Mouse (Mus musculus) cerebellum, adult 11 months (tissue): ENCODE results near the gene Mt1.

ENCODE experiments used
- DNase-seq: peaks from one replicate; pipeline ENCODE4 v3.0.0; 2022

The Mt1 gene

DNA sequence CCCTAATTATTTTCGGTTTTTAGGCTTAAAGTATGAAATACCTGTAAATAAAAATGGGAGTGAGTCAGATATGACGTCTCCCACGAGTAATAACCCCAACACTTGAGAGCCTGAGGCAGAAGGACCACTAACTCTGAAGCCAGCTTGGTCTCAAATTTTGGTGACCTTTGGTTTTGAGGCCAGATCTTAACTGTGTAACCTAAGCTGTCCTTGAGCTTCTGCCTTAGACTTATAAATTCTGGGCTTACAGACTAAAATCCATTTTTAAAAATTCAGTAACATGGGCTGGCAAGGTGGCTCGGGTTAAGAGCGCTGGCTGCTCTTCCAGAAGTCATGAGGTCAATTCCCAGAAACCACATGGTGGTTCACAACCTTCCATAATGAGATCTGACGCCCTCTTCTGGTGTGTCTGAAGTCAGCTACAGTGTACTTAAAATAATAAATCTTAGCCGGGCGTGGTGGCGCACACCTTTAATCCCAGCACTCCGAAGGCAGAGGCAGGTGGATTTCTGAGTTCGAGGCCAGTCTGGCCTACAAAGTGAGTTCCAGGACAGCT is 5.0 kb upstream of the Mt1 start:
- no peak for DNase-seq

DNA sequence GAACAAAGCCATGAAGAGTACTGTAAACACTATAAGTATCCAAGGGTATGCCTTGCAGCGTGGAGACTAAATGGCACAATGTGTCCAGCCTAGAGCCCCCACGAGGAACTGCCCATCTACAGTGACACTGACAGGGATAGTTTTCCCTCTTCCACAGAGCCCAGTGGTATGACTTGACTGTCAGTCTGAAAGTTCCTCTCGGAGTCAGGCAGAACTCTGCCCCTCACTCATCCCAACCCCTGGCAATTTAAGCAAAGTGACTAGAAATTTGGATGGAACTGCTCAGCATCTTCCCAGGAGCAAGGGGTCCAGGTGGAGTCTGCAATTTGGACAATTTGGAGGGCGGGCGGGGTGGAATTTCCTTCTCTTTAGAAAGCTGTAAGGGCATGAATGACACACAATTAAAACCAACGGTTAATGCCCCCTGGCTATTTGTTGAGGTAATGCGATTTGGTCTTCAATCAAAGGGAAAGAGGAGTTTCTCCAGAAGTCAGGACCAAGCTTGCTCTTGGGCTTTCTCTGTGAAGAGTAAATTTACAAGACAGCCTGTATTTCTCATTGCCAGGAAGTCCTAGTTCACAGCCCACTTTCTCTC is 4.2 kb upstream of the Mt1 start:
- no peak for DNase-seq

DNA sequence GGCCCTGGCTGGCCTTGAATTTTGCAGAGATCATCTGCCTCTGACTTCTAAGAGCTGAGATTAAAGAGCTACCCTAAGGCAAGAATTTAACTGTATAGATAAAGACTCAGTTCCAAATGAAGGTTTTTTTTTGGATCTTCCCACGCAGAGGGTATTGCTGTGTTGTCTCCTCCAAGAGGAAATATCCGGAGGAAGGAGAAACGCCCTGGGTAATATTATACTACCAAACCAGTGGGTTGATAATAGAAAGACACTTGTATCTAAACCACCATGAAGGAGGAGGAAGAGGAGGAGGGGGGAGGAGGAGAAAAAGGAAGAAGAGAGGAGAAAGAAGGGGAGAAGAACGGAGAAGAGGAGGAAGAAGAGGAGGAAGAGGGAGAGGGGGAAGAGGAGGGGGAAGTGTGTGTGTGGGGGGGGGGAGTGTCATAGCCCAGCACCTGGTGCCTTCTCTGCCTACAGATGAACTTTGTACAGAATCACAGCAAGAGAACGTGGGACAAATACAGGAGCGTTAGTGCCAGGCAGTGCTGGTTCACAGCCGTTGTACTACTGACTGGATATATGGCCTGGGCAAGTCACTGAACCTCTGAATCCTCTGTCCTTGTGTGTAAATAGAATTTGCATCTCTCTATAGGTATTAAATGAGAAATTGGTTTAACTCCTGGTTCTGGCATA is 1.0 kb upstream of the Mt1 start:
- DNase-seq: no peak

DNA sequence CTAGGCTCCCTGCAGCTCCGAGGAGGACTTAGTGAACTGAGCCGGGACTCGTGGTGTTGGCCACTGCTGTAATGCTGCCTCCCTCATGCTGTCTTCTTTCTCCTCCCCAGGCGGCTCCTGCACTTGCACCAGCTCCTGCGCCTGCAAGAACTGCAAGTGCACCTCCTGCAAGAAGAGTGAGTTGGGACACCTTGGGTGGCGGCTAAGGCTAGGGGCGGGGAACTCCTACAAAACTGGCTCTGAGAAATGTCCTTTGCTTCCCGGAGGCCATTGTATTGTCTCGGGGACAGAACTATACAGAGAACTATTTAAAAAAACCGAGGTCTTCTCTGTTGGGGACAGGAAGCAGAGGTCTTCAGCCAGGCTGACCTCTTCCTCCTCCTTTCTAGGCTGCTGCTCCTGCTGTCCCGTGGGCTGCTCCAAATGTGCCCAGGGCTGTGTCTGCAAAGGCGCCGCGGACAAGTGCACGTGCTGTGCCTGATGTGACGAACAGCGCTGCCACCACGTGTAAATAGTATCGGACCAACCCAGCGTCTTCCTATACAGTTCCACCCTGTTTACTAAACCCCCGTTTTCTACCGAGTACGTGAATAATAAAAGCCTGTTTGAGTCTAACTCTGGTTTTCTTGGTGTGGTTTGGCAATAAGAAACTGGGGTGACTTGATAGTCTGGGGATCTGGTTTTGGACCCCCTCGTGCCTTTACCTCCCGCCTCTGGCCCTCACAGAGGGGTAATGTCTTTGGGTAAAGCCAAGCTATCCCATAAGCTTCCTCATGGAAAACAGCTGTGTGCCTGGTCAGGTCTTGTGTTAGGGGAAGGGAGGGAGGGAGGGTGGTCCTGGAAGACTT is 1.1 kb downstream of the Mt1 start:
- DNase-seq: no peak

DNA sequence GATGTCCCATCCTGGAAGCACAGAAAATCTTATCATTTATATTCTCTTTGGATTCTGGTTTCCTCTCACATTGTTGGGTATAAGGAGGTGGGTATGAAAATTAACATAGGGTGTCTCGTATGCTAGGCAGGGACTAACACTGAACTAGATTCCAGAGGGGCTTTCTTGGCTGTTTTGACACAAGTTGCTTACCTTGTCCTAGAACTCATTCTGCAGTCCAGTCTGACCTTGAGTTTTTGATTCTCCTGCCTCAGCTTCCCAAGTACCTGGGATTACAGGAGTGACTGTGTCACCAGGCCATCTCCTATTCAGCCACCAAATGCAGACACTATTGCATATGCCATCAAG is 1.7 kb downstream of the Mt1 start:
- no peak for DNase-seq

DNA sequence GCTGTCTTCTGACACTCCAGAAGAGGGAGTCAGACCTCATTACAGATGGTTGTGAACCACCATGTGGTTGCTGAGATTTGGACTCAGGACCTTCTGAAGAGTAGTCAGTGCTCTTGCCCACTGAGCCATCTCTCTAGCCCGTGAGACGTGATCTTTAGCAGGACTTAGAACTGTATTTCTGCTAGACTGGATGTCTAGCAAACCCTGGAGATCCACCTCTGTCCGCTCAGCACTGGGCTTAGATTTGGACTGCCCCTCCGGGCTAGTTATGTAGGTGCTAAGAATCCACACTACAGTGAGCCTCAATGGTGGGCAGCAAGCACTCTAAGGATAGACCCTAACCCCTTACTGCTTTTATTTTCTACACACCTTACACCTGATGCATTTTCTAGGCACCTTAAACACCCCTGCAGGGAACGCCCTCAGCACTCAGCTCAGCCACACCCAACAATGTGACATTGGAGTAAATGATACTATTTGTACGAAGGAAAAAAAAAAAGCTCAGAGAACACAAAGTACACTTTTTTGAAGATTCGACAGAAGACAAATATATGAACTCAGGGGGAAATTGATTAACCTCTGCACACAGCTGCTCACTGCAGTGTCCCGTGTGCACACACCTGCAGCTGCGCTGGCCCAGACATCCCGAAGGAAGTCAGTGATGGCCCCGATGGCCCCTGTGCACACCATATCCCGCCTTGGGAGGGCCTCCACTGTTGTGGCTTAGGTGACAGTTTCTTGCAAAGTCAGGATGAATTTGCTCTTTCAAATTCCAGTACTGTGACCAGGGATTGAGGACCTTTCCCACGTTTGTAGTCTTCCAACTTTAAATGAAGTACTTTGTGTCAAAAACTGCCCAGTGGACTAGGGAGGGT is 3.4 kb downstream of the Mt1 start:
- no peak for DNase-seq

DNA sequence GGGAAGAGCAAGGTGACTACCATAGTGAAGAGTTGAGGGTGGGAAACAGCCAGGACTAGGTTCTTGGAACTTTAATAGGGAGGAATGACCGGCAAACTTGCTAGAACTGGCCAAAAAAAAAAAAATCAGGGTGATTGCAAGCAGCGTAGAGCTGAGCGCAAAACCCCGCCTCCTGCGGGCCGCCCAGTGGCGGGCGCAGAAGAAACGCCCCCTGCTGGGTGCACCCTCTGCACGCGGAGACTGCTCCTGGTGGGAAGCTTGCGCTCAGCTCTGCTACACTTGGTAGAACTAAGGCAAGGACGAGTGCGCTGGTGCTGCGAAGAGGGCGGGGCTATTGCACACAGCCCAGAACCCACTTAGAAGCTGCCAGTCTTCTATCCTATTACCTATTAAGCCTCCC is 4.2 kb downstream of the Mt1 start:
- DNase-seq: peak; percentile 26

DNA sequence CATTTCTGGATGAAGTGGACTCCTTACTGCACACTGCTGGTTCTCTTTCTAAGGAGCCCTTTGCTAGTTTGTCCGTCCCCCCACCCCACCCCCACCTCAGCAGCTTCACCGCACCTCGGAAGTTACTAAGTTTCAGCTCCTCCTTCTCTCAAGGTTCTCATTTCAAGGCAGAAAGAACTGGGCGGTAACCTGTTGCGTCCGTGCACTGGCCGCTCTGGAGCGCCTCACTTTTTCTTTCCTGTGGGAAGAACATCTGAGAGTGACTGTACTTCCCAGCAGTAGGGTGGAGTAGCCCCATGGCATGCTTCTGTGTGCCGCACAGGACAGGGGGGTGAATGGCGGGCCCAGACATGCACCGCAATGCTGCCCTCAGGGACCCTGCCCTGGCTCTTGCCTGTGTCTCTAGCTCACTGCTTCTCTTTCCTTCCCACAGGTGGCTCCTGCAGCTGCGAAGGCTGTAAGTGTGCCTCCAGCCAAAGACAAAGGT is 5.5 kb downstream of the Mt1 start:
- no peak for DNase-seq

DNA sequence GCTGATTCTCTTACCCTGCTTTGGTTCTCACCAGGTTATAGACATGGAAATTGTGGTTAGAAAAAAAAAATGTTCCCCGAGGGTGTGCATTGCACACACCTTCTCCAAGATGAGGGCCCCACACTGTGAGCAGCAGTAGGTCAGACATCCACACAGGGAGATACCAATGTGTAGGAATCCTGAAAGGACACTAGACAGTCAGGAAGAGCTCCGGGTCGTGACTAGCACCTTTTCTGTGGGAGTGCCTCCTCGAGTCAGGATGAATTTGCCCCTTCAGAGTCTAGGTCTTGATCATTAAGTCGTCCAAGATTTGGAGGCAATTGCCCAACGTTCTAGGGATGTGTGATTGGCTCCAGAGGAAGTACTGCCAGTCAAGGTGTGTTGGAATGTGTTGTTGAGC is 6.9 kb downstream of the Mt1 start:
- DNase-seq: no peak

DNA sequence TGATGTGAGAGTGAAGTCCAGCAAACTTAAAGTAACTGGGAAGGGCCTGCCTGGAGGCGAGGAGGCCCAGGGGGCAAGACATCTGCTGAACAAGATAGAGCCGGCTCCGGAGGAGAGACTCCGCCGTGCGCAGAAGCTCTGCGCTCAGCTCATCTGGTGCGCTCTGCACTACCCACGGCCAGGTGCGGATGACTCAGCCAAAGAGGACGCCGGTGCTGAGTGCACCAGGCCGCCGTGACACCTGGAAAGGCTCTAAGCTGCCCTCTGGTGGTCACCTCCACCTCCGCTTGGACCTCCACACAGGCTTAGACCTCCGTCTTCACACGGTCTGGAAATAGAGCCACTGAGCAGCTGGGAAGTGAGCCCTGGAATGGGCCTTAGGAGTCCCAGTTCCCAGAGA is 7.7 kb downstream of the Mt1 start:
- DNase-seq: peak; percentile 71

DNA sequence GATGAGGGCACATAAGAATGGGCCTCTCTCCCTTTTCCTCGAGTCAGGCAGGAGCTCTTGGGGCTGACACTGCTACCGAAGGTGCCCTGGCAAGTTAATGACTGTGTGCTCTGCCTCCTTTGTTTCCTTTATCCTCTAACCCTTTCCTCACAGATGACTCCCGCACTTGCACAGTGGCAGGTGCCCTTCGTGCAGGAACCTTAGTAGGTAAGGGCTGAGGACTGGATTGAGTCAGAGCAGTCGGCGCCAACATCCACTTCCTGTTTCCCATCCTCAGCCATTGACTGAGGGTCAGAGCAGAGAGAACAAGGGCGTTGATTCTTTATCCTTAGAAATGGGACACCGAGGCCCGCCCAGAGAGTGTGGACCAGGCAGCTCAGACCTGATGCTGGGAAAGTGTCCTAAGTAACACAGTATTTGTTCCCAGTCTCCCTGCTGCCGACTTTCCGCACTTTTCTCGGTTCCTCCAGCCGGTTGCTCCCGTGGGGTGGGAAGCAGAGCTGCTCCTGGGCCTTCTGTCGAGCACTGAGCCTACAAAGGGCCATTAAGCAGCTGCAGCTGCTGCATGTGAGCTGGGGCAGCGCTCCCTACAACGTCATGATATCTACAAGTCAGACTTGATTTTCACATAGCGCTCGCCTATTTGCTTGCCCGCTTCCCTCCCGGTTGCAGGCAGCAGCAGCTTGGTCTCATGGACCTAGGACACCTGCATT is 8.6 kb downstream of the Mt1 start:
- no peak for DNase-seq

DNA sequence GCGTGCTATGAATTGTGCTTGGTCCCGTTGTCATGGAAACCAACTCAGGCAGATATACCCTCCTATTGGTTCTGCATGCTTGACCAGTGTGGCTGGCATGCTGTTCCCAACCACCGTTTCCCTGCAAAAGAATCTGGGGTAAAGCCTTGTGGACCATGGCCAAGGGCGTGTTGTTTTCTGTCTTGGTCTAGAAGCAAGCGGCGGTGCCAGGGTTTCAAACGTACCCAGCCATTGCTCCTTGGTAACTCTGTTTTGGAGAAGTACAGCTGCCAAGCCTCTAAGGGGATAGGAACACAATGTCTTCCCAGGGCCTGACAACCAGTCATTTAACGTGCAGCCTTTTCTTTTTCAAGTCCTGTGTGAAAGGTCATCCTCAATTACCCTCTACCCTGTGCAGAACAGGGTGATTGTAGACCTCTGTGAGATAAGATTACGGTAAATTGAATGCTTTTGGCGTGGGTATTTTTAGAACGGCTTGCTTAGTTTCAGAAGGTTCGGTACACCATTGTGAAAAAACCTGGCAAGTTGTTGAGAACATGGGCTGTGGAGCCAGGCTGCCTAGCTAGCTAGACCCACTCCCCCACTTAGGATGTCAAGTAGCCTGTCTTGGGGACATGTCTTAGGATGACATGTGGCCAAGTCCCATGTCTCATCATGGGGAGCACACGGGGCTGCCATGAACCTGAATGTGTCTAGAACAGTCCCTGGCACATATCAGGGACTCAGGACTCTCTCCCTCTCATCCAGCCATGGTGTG is 10.6 kb downstream of the Mt1 start:
- no peak for DNase-seq

DNA sequence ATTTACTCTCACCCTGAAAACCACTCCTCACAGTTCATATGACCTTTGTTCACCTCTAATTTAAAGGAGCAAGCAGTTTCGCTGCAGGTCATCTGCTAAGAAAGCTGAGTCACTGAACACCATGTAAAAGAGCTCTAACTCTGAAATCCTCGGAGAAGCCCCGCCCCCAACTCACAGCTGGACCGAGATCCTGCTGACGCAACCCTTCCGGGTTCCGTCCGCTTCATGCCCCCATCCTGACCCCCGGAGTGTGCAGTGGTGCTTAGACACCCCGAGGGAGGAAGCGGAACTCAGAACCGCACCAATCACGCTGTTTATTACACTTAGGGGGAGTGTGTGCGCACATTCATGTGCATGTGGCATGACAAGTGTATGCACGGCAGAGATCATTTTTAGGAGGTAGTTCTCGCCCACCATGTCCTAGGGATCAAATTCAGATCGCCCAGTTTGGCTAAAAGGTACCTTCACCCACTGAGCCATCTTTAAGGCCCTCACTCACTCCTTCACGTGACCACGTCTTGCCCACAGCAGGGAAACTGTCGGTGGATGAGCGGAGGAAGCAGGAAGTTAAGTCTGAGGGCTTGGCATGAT is 12.3 kb downstream of the Mt1 start:
- no peak for DNase-seq

DNA sequence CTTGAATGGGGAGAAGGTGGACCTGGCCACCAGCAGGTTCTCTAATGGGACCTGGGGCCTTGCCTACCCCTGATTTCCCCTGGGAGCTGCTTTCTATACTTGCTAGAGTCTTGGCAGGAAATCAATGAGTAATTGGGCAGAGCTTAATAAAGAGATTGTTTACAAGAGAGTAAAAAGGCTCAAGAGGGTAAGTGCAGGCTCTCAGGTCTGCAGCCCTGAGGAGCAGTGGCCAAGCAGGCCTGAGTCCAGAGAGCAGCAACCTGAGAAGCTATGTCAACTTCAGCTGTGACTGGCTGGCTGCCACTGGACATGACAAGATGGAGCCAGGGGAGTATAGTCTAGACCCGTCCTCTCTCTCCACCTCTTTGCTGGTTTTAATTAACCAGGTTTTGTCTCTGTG is 14.0 kb downstream of the Mt1 start:
- no peak for DNase-seq

DNA sequence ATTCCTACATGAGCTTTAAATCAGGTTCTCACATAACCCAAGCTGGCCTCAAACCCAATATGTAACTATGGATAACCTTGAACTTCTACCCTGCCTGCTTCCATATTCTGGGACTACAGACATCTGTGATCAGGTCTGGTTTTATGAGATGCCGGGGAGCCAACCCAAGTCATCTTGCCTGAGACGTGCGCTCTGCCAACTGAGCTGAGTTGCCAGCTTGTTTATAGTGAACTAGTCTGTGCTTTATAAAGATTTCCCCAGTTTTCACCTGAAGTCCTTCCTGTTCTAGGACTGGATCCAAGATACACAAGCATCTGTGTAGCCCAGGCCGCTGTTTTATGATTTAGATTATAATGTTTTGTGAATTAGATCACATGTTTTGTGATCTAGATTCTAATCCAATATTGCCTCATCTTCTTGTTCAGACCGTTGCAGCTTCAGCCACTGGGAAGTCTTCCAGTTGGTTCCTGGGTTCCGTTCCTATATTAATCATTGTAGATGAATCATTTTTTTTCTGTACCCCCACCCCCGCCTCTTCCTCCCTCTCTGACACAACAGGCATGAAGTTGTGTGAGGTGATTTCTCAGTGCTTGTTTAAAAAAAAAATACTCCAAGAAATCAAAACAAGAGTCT is 15.8 kb downstream of the Mt1 start:
- DNase-seq: no peak

DNA sequence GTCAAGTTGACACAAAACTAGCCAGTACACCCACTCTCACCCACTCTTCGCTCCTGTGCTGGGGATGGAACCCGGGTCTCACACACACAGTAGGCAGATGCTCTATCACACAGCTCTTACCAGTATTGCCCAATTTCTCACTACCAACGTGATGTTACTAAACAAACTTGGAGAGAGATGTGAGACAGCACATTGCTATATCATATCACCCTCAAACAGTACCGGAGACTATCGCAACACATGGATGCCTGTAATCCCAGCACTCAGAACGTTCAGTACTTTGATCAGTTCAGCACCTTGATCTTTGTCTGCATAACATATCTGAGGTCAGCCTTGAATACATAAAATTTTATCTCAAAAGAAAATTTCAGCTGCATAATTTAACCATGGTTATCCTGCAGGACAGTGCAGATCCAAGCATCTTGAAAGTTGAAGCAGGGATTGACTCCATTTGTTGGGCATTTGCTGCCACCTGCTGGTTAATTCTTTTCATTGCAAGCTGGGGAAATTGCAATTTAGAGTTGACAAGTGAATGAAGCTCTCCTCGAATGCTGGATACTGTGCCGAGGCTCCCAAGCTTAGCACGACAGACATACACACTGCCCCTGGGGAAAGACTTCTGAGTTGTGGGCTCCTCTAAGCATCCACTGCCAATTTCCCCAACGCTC is 20.5 kb downstream of the Mt1 start:
- DNase-seq: peak; percentile 49

DNA sequence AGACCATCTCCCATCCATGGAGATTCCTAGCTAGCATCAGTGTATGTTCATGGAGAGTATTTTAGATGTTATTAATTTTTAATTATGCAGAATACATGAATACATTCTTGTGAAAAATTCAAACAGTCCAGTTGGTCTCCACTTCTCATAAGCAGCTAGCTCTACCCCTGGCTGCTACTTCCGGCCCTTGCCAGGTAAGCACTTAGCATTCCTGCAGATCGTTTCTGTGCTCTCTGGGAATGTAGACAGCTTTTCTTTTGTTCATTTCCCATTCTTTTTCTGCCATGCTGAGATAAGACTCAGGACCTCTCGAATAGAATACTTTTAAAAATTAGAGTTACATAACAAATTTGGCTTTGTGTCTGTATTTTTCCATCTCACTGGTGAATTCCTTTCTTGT is 25.2 kb downstream of the Mt1 start:
- no peak for DNase-seq

DNA sequence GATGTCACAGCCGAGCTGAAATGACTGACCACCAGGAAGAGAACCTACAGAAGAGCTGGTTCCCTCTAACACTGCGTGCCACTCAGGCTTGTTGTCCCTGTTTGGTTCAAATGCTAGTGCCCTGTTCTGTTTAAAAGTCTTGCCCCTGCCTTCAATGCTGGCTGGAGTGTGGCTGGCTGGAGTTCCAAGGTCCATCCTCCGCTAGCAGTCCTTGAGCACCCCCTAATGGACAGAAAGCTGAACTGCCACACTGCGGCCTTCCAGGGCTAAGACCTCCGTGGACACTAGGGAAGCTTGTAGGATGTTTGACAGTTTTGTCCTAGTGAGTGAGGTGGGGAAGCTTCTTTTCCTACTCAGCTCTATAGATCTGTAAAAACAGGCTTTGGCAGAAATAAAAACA is 26.9 kb downstream of the Mt1 start:
- DNase-seq: peak; percentile 66

DNA sequence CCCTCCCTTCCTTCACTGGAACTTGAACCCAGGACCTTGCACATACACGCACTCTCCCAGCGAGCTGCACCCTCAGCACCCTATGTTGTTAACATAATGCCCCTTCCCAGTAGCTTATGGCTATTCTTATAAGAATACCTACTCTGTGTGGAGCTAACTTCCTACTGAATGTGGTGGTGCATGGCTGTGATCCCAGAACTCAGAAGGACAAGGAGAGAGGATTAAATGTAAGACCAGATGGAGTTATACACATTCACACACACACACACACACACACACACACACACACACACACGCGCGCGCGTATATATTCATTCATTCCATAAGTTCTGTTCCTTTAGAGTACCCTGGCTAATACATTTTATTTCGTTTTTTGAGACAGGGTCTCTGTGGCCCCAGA is 27.4 kb downstream of the Mt1 start:
- DNase-seq: no peak

DNA sequence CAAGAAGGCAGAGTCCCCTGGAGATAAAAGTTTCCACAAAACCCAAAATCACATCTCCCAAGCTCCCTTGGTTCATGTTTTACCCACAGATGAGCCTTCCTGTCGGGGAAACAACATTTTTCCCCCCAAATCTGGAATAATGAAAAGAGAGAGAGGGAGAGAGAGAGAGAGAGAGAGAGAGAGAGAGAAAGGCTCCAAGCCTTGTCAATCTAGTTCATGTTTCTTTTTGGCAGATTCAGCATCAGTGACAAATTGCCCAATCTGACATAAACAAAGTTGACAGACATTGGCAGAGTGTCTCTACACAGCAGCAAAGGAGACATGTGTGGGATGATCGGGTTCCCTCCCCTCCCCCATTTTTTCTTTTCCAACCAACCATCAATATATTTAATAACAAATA is 28.6 kb downstream of the Mt1 start:
- DNase-seq: no peak
